Mouse (Mus musculus) olfactory bulb, adult 2 months (tissue): ENCODE results near the gene Hsf2bp. TPM values are rescaled to one million over a fixed set of nuclear protein-coding genes. Genes with fewer than 3 reads are reported as not detected.

Source experiments
- H3K27ac ChIP-seq: fragments of 200-500 bp; 2 replicates; pipeline ENCODE4 v1.5.1; 2012; ENCODE audit warnings: low read depth, low read length; ENCODE audit not compliant: insufficient read depth
- H3K4me1 ChIP-seq: fragments of 200-500 bp; 2 replicates; pipeline ENCODE4 v1.6.1; 2012; ENCODE audit warnings: low read length; ENCODE audit not compliant: control insufficient read depth, insufficient read depth
- H3K4me3 ChIP-seq: fragments of 200-500 bp; 2 replicates; pipeline ENCODE4 v1.5.1; 2012; ENCODE audit warnings: mild to moderate bottlenecking, low read depth, low read length, moderate library complexity; ENCODE audit not compliant: insufficient read depth
- CTCF ChIP-seq: fragments of 200-500 bp; IDR thresholded peaks from 2 replicates; pipeline ENCODE4 v1.5.1; 2012; ENCODE audit warnings: low read depth, mild to moderate bottlenecking, low read length, moderate library complexity; ENCODE audit not compliant: insufficient read depth
- POLR2A ChIP-seq: fragments of 200-500 bp; IDR thresholded peaks from 2 replicates; pipeline ENCODE4 v1.6.1; 2012; ENCODE audit warnings: mild to moderate bottlenecking, low read depth, low read length, moderate library complexity; ENCODE audit not compliant: insufficient read depth
- WGBS: fragments of 180-500 bp; shearing (Covaris S2); methylation state at CpG from one replicate; pipeline ENCODE4 v1.1.7; 2018; 5-methylcytosine and 5-hydroxymethylcytosine counted together
- polyA plus RNA-seq: library from polyadenylated mRNA; stranded (reverse); fragments of >200 nt; gene quantifications from 2 replicates; pipeline ENCODE4 v1.2.4, GENCODE M21; 2012; ENCODE audit warnings: low replicate concordance; ENCODE audit not compliant: missing spikeins, insufficient read depth, insufficient read length

Gene Hsf2bp
- polyA plus RNA-seq, 1 experiment, result not detected

- TF ChIP-seq CTCF (no peak), POLR2A (no peak)
- Histone ChIP-seq H3K4me1 (peaks cover 15% of the 10 kb centered on the region), H3K27ac (peak overlapping the region; percentile 96), H3K4me3 (no peak overlapping the region)
- 75% methylated on average over 2 of the region's 2 CpGs for WGBS
Measured at GRCm38 (mm10) chr17:32063654-32064053, 27.5 kb upstream of the Hsf2bp start.

- Histone ChIP-seq H3K27ac (no peak overlapping the region), H3K4me3 (no peak overlapping the region), H3K4me1 (peaks cover 21% of the 10 kb centered on the region)
- TF ChIP-seq CTCF (no peak), POLR2A (no peak)
- WGBS, result 92% methylated on average over 14 of the region's 14 CpGs
Measured at GRCm38 (mm10) chr17:32061219-32061618, 25.1 kb upstream of the Hsf2bp start.

GRCm38 (mm10) chr17:32059084-32059483 lies 22.9 kb upstream of the Hsf2bp start:
- TF ChIP-seq POLR2A (no peak), CTCF (no peak)
- H3K27ac ChIP-seq, result no peak overlapping the region
- H3K4me1 ChIP-seq, result peaks cover 11% of the 10 kb centered on the region
- no peak overlapping the region for H3K4me3 ChIP-seq
- WGBS, result 61% methylated on average over 2 of the region's 2 CpGs

GRCm38 (mm10) chr17:32057843-32058242 lies 21.7 kb upstream of the Hsf2bp start:
- H3K4me1 ChIP-seq, result peaks cover 6% of the 10 kb centered on the region
- no peak overlapping the region for H3K27ac ChIP-seq
- no peak overlapping the region for H3K4me3 ChIP-seq
- no peak for TF ChIP-seq POLR2A
- TF ChIP-seq CTCF, result no peak
- WGBS, result 71% methylated on average over 2 of the region's 2 CpGs

GRCm38 (mm10) chr17:32053677-32054076 lies 17.5 kb upstream of the Hsf2bp start:
- WGBS, result 90% methylated on average over 5 of the region's 5 CpGs
- peaks cover 6% of the 10 kb centered on the region for H3K4me1 ChIP-seq
- H3K27ac ChIP-seq, result no peak overlapping the region
- TF ChIP-seq CTCF, result no peak
- no peak overlapping the region for H3K4me3 ChIP-seq

- WGBS, result 40% methylated on average over 5 of the region's 5 CpGs
- no peak overlapping the region for H3K27ac ChIP-seq
- H3K4me3 ChIP-seq, result no peak overlapping the region
Measured at GRCm38 (mm10) chr17:32052237-32053080, 16.3 kb upstream of the Hsf2bp start.

GRCm38 (mm10) chr17:32050609-32051008 lies 14.5 kb upstream of the Hsf2bp start:
- no peak for TF ChIP-seq CTCF
- no peak for TF ChIP-seq POLR2A
- Histone ChIP-seq H3K4me1 (no peaks in the 10 kb centered on the region), H3K27ac (no peak overlapping the region), H3K4me3 (no peak overlapping the region)
- WGBS, result 92% methylated on average over 6 of the region's 6 CpGs

More at GRCm38 (mm10) chr17:32052237-32053080, 16.3 kb upstream of the Hsf2bp start:
- no peaks in the 10 kb centered on the region for H3K4me1 ChIP-seq
- TF ChIP-seq POLR2A (no peak), CTCF (no peak)

GRCm38 (mm10) chr17:32049914-32050313 lies 13.8 kb upstream of the Hsf2bp start:
- H3K4me1 ChIP-seq, result no peaks in the 10 kb centered on the region
- 93% methylated on average over 4 of the region's 4 CpGs for WGBS
- TF ChIP-seq CTCF (no peak), POLR2A (no peak)
- H3K4me3 ChIP-seq, result no peak overlapping the region
- no peak overlapping the region for H3K27ac ChIP-seq

GRCm38 (mm10) chr17:32048351-32048750 lies 12.2 kb upstream of the Hsf2bp start:
- no peak overlapping the region for H3K4me3 ChIP-seq
- 94% methylated on average over 5 of the region's 5 CpGs for WGBS

More at GRCm38 (mm10) chr17:32048351-32048750, 12.2 kb upstream of the Hsf2bp start:
- H3K4me1 ChIP-seq, result no peaks in the 10 kb centered on the region
- H3K27ac ChIP-seq, result no peak overlapping the region
- no peak for TF ChIP-seq POLR2A
- TF ChIP-seq CTCF, result no peak
